Mouse (Mus musculus) kidney, adult 2 months (tissue): ENCODE measurements around the gene Ceacam15.

Source experiments
- CTCF ChIP-seq: fragments of 200-500 bp; conservative IDR thresholded peaks from 2 replicates; pipeline ENCODE4 v1.5.1; 2011; ENCODE audit warnings: low read depth, mild to moderate bottlenecking, control low read depth, low read length, moderate library complexity, mixed read lengths; ENCODE audit not compliant: insufficient read depth, insufficient read length
- POLR2A ChIP-seq: fragments of 200-500 bp; IDR thresholded peaks from one replicate; pipeline ENCODE4 v1.6.1; 2011; ENCODE audit warnings: low read depth, low read length, control low read depth

DNA sequence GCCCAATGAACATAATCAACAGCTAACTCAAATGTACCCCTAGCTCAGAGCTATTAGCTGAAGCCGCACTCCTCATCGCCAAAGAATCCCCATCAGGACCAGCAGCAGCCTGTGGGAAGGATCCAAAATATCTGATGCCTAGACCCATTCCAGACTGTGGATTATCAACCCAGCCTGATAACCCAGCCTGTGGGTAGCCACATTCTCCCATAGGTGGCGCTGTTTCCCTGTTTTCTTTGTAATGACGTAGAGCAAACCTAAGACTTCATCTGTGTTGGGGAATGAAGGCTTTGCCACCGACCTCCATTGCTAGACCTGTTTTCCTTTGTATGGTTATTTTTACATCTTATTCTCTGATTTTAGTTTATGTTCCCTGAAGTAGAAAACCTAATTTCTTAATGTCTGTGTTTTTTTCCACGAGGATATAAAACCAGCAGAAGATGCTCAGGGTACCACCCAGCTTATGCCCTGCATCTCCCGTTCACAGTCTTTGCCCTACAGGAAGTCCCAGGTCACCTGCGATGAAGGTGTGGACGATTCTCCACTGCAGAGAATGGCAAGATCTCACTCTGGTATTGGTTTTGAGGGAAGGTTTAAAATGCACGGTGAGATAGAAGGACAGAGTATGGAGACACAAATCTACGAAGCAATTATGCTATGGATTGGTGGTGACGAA is 47.3 kb downstream of the Ceacam15 start:
- TF ChIP-seq POLR2A (no peak), CTCF (peak; percentile 86)
